Mouse (Mus musculus) adrenal gland (tissue): ENCODE results near the gene Rnh1.

Experiments used
- intact Hi-C: fragments of 180-260 bp; cut with DNase I; formaldehyde crosslinking; loops from one replicate; pipeline ENCODE4 v1.15.1; 2025

Rnh1 gene

DNA sequence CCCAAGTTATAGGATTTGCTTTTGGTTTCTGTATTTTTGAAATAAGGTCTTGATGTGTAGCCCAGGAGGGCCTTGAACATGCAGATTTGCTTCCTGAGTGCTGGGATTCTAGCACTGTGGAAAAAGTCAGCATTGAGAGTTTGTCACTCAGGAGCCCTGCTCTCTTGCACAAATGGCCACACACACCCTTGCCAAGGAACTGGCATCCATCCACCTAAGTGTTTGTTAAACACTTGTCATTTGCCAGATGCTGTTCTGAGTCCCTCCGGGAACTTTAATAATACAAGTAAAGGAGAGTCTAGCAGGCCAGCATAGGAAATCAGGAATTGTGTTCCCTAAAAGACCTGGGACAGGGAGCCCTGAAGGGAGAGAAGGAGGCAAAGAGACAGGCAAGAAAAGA is 3.4 kb downstream of the Rnh1 start:
- intact Hi-C loops, result loop anchor here (5.0 to 10.0 kb wide), 2 partner anchors 37 to 224 kb away; partner anchors contain the start of gene Pgghg

DNA sequence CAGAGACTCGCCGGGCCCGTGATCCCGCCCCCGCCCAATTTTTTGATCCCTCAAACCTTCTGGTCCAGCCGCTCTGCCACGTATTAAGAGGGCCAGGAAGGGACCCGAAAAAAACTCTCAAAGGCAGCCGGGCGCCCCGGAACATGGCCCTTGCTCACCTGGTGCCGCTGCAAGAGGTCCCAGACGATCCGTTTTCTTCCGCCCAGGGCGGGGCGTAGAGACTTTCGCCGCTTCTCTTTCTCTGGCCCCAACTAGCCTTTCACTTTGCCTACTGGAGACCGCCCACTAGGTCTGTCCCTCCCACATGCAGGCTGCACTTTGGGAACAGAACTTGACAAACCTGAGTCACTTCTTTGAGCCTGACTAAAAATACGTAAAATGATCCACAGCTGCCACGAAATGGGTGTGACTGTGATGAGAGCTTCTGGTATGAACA is 4.1 kb downstream of the Rnh1 start:
- intact Hi-C loops, result loop anchor here (5.0 to 10.0 kb wide), 2 partner anchors 36 to 224 kb away; partner anchors contain the start of gene Pgghg

- intact Hi-C loops, result loop anchor here (5.0 to 10.0 kb wide), 2 partner anchors 36 to 223 kb away; partner anchors contain the start of gene Pgghg
These were observed 4.6 kb downstream of the Rnh1 start for GRCm38 (mm10) chr7:141167901-141168517.

DNA sequence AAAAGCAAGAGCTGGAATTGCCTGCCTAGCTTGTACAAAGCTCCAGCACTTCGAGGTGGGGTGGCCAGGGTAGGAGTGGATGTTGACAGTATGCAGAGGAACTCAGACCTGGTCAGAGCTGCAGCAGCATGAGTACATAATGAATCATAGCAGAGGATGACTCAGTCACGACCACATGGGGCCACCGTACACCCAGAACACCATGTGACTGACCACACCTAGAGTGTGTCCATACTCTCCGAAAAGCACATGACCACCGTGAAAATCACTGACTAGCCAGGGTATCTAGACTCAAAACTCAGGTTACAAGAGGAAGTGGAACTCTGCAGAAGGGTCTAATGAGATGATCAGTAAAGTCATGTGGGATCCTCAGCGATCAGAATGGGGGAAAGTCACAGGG is 7.8 kb downstream of the Rnh1 start:
- intact Hi-C loops, result loop anchor here (5.0 to 10.0 kb wide), 2 partner anchors 33 to 220 kb away; partner anchors contain the start of gene Pgghg

- intact Hi-C loops, result loop anchor here (10.0 kb wide), 1 partner anchor 220 kb away; the partner anchor contains the start of gene Pgghg
These were observed 8.3 kb downstream of the Rnh1 start for GRCm38 (mm10) chr7:141164397-141164796.

- intact Hi-C loops, result no loop called here
These were observed 17.3 kb downstream of the Rnh1 start for GRCm38 (mm10) chr7:141155362-141155761.

DNA sequence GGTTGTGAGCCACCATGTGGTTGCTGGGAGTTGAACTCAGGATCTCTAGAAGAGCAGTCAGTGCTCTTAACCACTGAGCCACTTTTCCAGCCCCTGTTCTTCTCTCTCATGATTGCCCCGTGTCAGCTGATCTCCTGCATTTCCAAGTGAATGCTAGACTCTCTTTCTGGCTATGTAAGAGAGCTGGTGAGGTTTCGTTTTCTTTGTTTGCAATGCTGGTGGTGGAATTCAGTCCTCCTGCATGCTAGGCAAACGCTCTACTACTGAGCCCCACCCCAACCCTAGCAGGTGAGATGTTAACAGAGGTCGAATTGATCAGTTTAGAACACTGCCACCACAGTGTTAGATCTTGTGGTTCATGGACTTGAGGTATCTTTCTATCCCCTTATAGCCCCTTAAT is 24.0 kb downstream of the Rnh1 start:
- intact Hi-C loops, result no loop called here

- intact Hi-C loops, result no loop called here
These were observed 25.6 kb downstream of the Rnh1 start for GRCm38 (mm10) chr7:141147044-141147443.

DNA sequence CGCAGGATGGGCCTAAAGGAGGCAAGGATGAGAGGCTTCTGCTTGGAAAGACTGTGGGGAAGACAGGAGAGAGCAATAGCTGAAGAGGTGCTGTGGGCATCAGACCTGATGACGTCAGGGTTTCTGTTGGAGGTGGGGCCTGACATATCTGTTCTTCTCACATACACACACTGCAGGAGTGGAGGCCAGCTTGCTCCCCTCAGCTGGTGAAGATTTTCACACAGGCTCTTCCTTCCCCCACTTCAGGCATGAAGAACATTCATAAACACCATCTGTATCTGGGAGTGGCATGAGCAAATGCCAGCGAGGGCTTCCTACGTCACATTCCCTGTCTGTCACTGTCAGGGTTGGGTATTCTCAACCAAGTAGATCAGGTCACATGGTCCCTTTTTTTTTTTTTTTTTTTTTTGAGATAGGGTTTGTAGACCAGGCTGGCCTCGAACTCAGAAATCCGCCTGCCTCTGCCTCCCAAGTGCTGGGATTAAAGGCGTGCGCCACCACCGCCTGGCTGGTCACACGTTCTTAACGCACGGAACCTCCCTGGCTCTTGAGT is 26.5 kb downstream of the Rnh1 start:
- intact Hi-C loops, result no loop called here

- intact Hi-C loops, result no loop called here
These were observed 27.3 kb downstream of the Rnh1 start for GRCm38 (mm10) chr7:141145403-141145802.

DNA sequence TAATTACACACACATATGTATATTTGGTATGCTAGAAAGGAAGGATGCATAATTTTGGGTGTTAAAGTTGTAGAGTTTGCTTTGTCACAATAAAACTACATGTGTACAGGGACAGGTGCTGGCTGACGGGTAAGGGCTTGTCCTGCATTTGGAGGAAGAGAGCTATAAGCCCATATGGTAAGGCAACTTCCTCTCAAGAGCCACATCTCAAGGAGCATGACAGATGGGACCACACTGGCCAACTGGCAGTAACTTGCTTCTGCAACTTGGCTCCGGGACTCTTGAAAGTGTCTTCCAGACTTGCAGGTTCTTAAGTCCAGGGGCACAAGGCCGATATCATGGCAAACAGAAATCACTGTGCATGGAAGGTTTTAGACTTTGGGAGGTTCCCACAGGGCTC is 28.0 kb downstream of the Rnh1 start:
- intact Hi-C loops, result loop anchor here (5.0 kb wide), 1 partner anchor 33 kb away; no protein-coding TSS in a partner anchor

DNA sequence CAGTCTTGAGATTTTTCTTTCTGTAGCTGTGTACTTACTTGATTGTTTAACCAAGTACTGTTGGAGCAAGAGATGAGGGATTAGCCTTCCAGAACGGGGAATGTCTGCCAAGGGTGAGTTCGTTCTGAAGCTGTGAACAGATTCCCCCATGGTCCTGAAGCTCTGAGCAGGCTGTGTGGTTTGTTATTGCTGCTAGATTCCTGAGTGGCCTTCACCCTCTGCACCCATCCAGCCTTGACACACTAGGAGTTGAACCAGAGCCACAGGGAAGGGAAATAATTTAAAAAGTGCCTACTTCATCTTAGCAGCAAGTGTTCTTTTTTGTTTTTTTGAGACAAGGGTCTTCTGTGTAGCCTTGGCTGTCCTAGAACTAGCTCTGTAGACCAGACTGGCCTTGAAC is 28.8 kb downstream of the Rnh1 start:
- intact Hi-C loops, result loop anchor here (5.0 kb wide), 1 partner anchor 33 kb away; no protein-coding TSS in a partner anchor

GRCm38 (mm10) chr7:141143112-141143511 is 29.5 kb downstream of the Rnh1 start:
- intact Hi-C loops, result loop anchor here (5.0 kb wide), 1 partner anchor 34 kb away; no protein-coding TSS in a partner anchor

DNA sequence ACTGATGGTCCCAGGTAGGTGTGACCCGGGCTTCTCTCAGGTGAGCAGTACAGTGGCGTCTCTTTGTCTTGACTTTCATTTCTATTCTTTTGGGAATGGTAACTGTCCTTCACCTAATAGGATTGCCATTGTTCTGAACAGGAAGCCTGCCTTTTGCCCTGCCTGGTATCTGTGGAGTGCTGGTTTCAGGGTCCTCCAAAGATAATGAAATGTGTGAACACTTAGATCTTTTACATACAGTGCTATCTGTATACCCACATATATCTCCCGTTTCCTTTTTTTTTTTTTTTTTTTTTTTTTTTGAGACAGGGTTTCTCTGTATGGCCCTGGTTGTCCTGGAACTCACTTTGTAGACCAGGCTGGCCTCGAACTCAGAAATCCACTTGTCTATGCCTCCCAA is 31.3 kb downstream of the Rnh1 start:
- intact Hi-C loops, result loop anchor here (5.0 kb wide), 1 partner anchor 36 kb away; no protein-coding TSS in a partner anchor

DNA sequence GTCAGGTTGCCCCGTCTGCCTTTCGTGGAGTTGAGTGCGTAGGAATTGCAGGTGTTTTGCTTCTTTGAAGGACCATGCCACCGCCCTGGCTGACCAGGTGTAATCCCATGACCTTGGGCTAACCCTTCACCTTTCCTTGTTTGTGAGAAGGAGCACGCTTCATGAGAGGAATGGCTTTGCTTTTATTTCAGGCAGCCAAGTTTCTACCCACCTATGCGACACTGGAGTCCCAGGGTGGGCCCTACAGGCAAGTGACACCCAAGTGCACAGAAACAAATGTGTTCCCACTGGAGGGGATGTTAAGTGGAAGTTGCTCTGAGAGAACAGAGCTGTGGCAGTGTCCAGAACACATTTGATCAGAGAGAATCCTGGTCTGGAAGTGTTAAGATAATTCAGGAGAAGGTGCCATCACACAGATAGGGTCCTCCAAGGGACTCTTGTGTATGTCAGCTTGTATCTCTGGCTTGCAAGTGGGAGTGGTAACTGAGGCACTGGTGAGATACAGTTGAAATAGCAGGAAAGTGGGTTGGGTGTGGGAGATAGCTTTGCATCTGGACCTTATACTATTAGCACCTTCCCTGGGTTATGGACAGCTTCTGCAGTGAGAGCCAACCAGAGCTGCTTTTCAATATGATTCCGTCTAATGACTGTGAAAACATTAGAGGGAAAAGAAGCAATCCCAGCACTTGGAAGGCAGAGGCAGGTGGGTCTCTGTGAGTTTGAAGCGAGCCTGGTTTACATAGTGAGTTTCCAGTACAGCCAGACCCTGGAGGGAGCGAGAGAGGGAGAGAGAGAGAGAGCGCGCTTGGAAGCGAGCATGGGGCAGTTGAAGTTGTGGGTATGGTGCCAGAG is 40.5 kb downstream of the Rnh1 start:
- intact Hi-C loops, result loop anchor here (5.0 kb wide), 1 partner anchor 35 kb away; no protein-coding TSS in a partner anchor

DNA sequence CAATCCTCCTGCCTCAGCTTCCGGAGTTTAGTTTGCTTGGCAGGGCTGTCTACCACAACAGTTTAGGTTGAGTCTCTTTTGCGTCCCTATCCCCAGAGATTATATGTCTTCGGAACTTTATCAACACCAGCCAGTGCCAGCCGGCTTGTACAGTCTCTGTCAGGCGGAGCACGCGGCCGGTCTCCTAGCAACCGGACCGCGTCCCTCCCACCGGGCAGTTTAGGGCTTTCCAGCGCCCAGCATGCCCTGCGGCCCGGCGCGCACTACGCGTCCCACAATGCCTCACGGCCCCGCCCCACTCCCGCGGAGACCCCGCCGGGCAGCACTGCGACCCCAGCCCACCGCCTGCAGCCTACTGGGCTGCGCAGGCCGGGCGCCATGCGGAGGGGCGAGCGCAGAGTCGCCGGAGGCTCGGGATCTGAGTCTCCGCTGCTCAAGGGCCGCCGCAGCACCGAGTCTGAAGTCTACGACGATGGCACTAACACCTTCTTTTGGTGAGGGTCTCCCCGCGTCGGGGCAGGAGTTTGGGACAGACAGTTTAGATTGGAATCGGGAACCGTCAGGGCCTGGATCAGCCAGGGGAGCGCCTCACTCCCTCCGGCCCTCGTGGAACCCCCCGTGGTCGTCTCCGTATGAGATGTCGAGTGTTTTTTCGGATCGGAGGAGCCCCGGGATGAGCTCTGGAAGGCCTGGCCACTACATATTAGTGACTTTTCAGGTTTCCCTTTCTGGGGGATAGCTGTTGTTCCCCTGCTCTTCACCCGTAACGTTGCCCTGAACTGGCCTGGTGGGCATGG is 41.4 kb downstream of the Rnh1 start:
- intact Hi-C loops, result loop anchor here (5.0 kb wide), 1 partner anchor 36 kb away; no protein-coding TSS in a partner anchor

DNA sequence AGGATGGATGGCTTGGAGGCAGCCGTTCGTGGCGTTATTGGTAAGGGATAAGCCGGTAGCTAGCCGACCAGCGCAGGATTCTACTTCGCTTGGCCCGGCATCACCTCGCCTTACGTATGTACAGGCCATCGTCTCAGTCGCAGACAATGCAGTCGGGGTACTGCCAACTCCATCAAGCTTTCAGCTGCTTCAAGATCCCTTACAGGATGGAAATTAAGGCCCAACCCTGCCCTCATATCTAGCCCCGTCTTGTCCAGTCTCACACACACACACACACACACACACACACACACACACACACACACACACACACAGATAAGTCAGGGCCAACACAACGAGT is 49.2 kb downstream of the Rnh1 start:
- intact Hi-C loops, result no loop called here

- intact Hi-C loops, result no loop called here
These were observed 49.8 kb downstream of the Rnh1 start for GRCm38 (mm10) chr7:141122689-141123516.

GRCm38 (mm10) chr7:141122245-141122644 is 50.4 kb downstream of the Rnh1 start, which contains the start of gene Ptdss2:
Gene Ptdss2, plus strand, starts transcription at chr7:141122382.
- intact Hi-C loops, result no loop called here

- intact Hi-C loops, result no loop called here
These were observed 51.6 kb downstream of the Rnh1 start for GRCm38 (mm10) chr7:141121051-141121531.
